Mouse (Mus musculus) cerebellum, adult 2 months (tissue): ENCODE data around the gene Ccdc114.

Experiments used
- CTCF ChIP-seq: fragments of 200-500 bp; IDR thresholded peaks from 2 replicates; pipeline ENCODE4 v1.5.1; 2011; ENCODE audit warnings: low read depth, mild to moderate bottlenecking, control low read depth, low read length, moderate library complexity, borderline replicate concordance; ENCODE audit not compliant: insufficient read depth
- POLR2A ChIP-seq: fragments of 200-500 bp; IDR thresholded peaks from 2 replicates; pipeline ENCODE4 v1.6.1; 2011; ENCODE audit warnings: low read length, control low read depth, borderline replicate concordance; ENCODE audit not compliant: insufficient read depth

GRCm38 (mm10) chr7:45916056-45917003, 7.5 kb upstream of the Ccdc114 start:
- TF ChIP-seq CTCF, result no peak
- no peak for TF ChIP-seq POLR2A
